Mouse (Mus musculus): ENCODE data around the gene Naa35. TPM values are rescaled to one million over a fixed set of nuclear protein-coding genes. Genes with fewer than 3 reads are reported as not detected.

Gene Naa35
- total RNA-seq, 1 experiment: 79.1 TPM

GRCm38 (mm10) chr13:59557185-59557985 is 27.7 kb upstream of the Naa35 start:
- Histone ChIP-seq H3K9ac (ENCODE audit: insufficient read depth, low read depth, low read length, poor library complexity, severe bottlenecking) (peak overlapping the region; percentile 72), H3K4me1 (ENCODE audit: control insufficient read depth in 2 of 2, insufficient read depth in 2 of 2, low read length in 2 of 2, poor library complexity in 1 of 2) (peaks cover 0 to 5% of the 10 kb centered on the region in 2 experiments; a peak in 1 of 4 replicates), H3K36me3 (ENCODE audit: control insufficient read depth, insufficient read depth, low read length, poor library complexity, severe bottlenecking) (no peaks in the 10 kb centered on the region), H3K27ac (ENCODE audit: insufficient read depth, low read depth, low read length, poor library complexity, severe bottlenecking) (no peak overlapping the region), H3K9me3 (ENCODE audit: control insufficient read depth, insufficient read depth, low read depth, low read length) (no peaks in the 10 kb centered on the region), H3K4me3 (ENCODE audit: insufficient read depth in 1 of 2, low read depth in 1 of 2, low read length in 2 of 2, poor library complexity in 1 of 2, severe bottlenecking in 1 of 2) (peak overlapping the region; percentile 89 to 91)
- in situ Hi-C loops (cut with MboI; ENCODE audit: low sequenced_read_pairs in 2 of 2, unreplicated experiment in 2 of 2): no loop called here
- DNase-seq (ENCODE audit: low read depth, low spot score): peak; percentile 45
- no peak for TF ChIP-seq CHD2 (IDR thresholded peaks at IDR 0.05; ENCODE audit: low read depth, low read length)
- 0 out of 2 replicates have a peak, but pooled peaks have one; percentile 13 for TF ChIP-seq HCFC1 (IDR thresholded peaks at IDR 0.05; ENCODE audit: borderline replicate concordance, insufficient read depth, low read length)

- Histone ChIP-seq H3K4me1 (ENCODE audit: control insufficient read depth in 2 of 2, insufficient read depth in 2 of 2, low read length in 2 of 2, poor library complexity in 1 of 2) (peaks cover 1 to 6% of the 10 kb centered on the region in 2 experiments; a peak in 1 of 4 replicates), H3K9ac (ENCODE audit: insufficient read depth, low read depth, low read length, poor library complexity, severe bottlenecking) (no peak overlapping the region), H3K9me3 (ENCODE audit: control insufficient read depth, insufficient read depth, low read depth, low read length) (no peaks in the 10 kb centered on the region), H3K36me3 (ENCODE audit: control insufficient read depth, insufficient read depth, low read length, poor library complexity, severe bottlenecking) (no peaks in the 10 kb centered on the region), H3K27ac (ENCODE audit: insufficient read depth, low read depth, low read length, poor library complexity, severe bottlenecking) (no peak overlapping the region), H3K4me3 (ENCODE audit: insufficient read depth in 1 of 2, low read depth in 1 of 2, low read length in 2 of 2, poor library complexity in 1 of 2, severe bottlenecking in 1 of 2) (no peak overlapping the region)
- in situ Hi-C loops (cut with MboI; ENCODE audit: low sequenced_read_pairs in 2 of 2, unreplicated experiment in 2 of 2): no loop called here
- no peak for DNase-seq (ENCODE audit: low read depth, low spot score)
- TF ChIP-seq ZC3H11A (IDR thresholded peaks at IDR 0.05; ENCODE audit: borderline replicate concordance, low read depth, low read length) (no peak), ZNF384 (IDR thresholded peaks at IDR 0.05; ENCODE audit: low read depth, low read length) (no peak), MAFK (IDR thresholded peaks at IDR 0.05; ENCODE audit: insufficient read depth, low read depth, low read length) (no peak), HCFC1 (IDR thresholded peaks at IDR 0.05; ENCODE audit: borderline replicate concordance, insufficient read depth, low read length) (no peak), CHD2 (IDR thresholded peaks at IDR 0.05; ENCODE audit: low read depth, low read length) (no peak)
These were observed 26.3 kb upstream of the Naa35 start for GRCm38 (mm10) chr13:59558776-59559175.

GRCm38 (mm10) chr13:59562471-59562870 is 22.6 kb upstream of the Naa35 start:
- Histone ChIP-seq H3K4me3 (ENCODE audit: insufficient read depth in 1 of 2, low read depth in 1 of 2, low read length in 2 of 2, poor library complexity in 1 of 2, severe bottlenecking in 1 of 2) (no peak overlapping the region), H3K9me3 (ENCODE audit: control insufficient read depth, insufficient read depth, low read depth, low read length) (no peaks in the 10 kb centered on the region), H3K27ac (ENCODE audit: insufficient read depth, low read depth, low read length, poor library complexity, severe bottlenecking) (no peak overlapping the region), H3K9ac (ENCODE audit: insufficient read depth, low read depth, low read length, poor library complexity, severe bottlenecking) (no peak overlapping the region), H3K36me3 (ENCODE audit: control insufficient read depth, insufficient read depth, low read length, poor library complexity, severe bottlenecking) (no peaks in the 10 kb centered on the region), H3K4me1 (ENCODE audit: control insufficient read depth in 2 of 2, insufficient read depth in 2 of 2, low read length in 2 of 2, poor library complexity in 1 of 2) (peaks cover 1 to 2% of the 10 kb centered on the region in 2 experiments; a peak in 1 of 4 replicates)
- in situ Hi-C loops (cut with MboI; ENCODE audit: low sequenced_read_pairs in 2 of 2, unreplicated experiment in 2 of 2): no loop called here
- no peak for TF ChIP-seq ZNF384 (IDR thresholded peaks at IDR 0.05; ENCODE audit: low read depth, low read length)
- TF ChIP-seq MAFK (IDR thresholded peaks at IDR 0.05; ENCODE audit: insufficient read depth, low read depth, low read length): no peak
- no peak for TF ChIP-seq CHD2 (IDR thresholded peaks at IDR 0.05; ENCODE audit: low read depth, low read length)
- no peak for TF ChIP-seq ZC3H11A (IDR thresholded peaks at IDR 0.05; ENCODE audit: borderline replicate concordance, low read depth, low read length)
- no peak for TF ChIP-seq HCFC1 (IDR thresholded peaks at IDR 0.05; ENCODE audit: borderline replicate concordance, insufficient read depth, low read length)
- no peak for DNase-seq (ENCODE audit: low read depth, low spot score)

GRCm38 (mm10) chr13:59564505-59564904 is 20.6 kb upstream of the Naa35 start:
- in situ Hi-C loops (cut with MboI; ENCODE audit: low sequenced_read_pairs in 2 of 2, unreplicated experiment in 2 of 2): no loop called here
- TF ChIP-seq MAFK (IDR thresholded peaks at IDR 0.05; ENCODE audit: insufficient read depth, low read depth, low read length): no peak
- no peak for TF ChIP-seq ZC3H11A (IDR thresholded peaks at IDR 0.05; ENCODE audit: borderline replicate concordance, low read depth, low read length)
- TF ChIP-seq HCFC1 (IDR thresholded peaks at IDR 0.05; ENCODE audit: borderline replicate concordance, insufficient read depth, low read length): no peak
- no peak for TF ChIP-seq CHD2 (IDR thresholded peaks at IDR 0.05; ENCODE audit: low read depth, low read length)
- no peak for TF ChIP-seq ZNF384 (IDR thresholded peaks at IDR 0.05; ENCODE audit: low read depth, low read length)
- peaks cover 1 to 2% of the 10 kb centered on the region in 2 experiments; a peak in 1 of 4 replicates for H3K4me1 ChIP-seq (ENCODE audit: control insufficient read depth in 2 of 2, insufficient read depth in 2 of 2, low read length in 2 of 2, poor library complexity in 1 of 2)
- no peak for DNase-seq (ENCODE audit: low read depth, low spot score)
- H3K9me3 ChIP-seq (ENCODE audit: control insufficient read depth, insufficient read depth, low read depth, low read length): no peaks in the 10 kb centered on the region
- H3K4me3 ChIP-seq (ENCODE audit: insufficient read depth in 1 of 2, low read depth in 1 of 2, low read length in 2 of 2, poor library complexity in 1 of 2, severe bottlenecking in 1 of 2): no peak overlapping the region
- H3K27ac ChIP-seq (ENCODE audit: insufficient read depth, low read depth, low read length, poor library complexity, severe bottlenecking): no peak overlapping the region
- no peaks in the 10 kb centered on the region for H3K36me3 ChIP-seq (ENCODE audit: control insufficient read depth, insufficient read depth, low read length, poor library complexity, severe bottlenecking)
- no peak overlapping the region for H3K9ac ChIP-seq (ENCODE audit: insufficient read depth, low read depth, low read length, poor library complexity, severe bottlenecking)

Measured in ES-E14 (cell line).